Mouse (Mus musculus) induced T-regulatory cell, adult 2 months (primary cell): ENCODE data around the gene Rnf141.

ENCODE experiments used
- DNase-seq: peaks from one replicate; pipeline ENCODE4 v3.0.0-alpha.2; 2012; ENCODE audit warnings: low read depth

The Rnf141 gene

GRCm38 (mm10) chr7:110833024-110833423 lies 11.2 kb downstream of the Rnf141 start:
- no peak for DNase-seq

GRCm38 (mm10) chr7:110823995-110824953 lies 20.0 kb downstream of the Rnf141 start:
- DNase-seq, result no peak

- no peak for DNase-seq
Observed at GRCm38 (mm10) chr7:110823593-110823992, 20.7 kb downstream of the Rnf141 start.

DNA sequence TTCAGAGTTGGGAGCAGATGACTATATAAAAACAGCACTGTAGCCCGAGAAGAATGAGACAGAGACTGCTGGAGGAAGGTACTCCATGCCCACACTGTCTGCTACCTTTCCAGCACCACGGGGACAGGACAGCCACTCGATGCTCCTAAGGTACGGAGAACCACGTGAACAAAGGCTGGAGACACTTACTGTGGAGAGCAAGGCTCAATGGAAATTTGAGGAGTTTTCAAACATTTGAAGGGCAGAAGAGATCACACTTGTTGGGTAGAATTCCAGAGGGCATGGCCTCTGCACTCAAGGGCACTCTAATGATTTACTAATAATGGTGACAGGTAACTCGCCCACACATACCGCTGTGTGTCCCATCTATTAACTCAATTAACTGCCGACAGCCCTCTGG lies 21.2 kb downstream of the Rnf141 start:
- DNase-seq, result no peak

DNA sequence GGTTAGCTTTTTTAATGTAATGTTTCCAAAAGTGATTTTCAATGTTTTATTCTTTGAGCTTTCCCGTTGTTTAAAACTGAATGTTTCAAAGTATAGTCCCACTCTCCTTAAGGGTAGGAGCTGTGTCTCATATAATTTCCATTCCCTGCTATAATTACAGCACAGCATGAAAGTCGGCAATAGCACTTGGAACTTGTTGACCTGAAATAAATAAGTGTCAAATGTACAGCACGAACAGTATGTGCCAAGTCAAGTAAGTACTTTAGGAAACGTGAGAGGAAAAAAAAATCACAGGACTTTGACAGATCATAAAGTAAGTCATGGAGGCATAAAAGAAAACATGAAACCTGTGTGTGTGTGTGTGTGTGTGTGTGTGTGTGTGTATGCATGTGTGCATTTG lies 22.2 kb downstream of the Rnf141 start:
- DNase-seq, result no peak

- no peak for DNase-seq
Observed at GRCm38 (mm10) chr7:110821653-110822052, 22.6 kb downstream of the Rnf141 start.

DNA sequence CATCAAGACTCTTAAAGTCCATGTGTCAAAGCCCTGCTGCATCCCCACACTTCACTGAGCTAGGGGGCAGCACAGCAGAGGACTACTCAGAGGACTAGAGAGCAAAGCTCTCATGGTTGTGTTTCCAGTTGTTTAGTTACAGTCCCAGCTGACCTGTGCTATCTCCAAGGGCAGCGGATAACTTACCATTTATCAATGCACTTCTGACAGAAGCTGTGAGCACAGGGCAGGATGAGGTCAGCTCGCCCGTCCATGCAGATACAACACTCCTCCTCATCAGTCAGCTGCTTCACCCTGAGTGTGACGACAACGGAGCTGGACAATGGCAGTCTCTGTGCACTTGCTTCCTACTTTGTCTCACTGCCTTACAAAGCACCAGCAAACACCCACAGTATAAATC lies 23.2 kb downstream of the Rnf141 start:
- no peak for DNase-seq

GRCm38 (mm10) chr7:110818787-110819350 lies 25.4 kb downstream of the Rnf141 start:
- DNase-seq, result no peak

- DNase-seq, result no peak
Observed at GRCm38 (mm10) chr7:110818206-110818605, 26.1 kb downstream of the Rnf141 start.

- peak; percentile 80 for DNase-seq
Observed at GRCm38 (mm10) chr7:110816037-110816436, 28.2 kb downstream of the Rnf141 start.

GRCm38 (mm10) chr7:110813983-110814382 lies 30.3 kb downstream of the Rnf141 start:
- no peak for DNase-seq

DNA sequence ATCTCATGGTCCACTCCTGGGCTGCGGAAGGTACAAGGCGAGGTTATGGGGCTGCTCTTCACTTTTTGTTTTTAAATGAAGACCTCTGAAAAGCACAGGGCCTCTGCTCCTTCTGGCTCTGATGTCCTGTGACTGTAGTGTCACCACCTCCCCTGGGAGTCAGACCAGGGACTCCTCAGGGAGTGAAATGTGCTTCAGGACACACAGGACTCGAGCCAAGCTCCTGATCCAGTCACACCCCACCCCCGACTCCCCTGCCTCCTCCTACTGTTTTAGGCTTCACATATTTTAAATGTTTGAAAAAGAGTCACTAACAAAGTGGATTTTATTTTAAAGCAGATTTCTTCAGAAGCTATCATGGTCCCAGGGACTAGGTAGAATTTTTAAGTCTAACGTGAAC lies 32.7 kb downstream of the Rnf141 start:
- DNase-seq, result no peak

DNA sequence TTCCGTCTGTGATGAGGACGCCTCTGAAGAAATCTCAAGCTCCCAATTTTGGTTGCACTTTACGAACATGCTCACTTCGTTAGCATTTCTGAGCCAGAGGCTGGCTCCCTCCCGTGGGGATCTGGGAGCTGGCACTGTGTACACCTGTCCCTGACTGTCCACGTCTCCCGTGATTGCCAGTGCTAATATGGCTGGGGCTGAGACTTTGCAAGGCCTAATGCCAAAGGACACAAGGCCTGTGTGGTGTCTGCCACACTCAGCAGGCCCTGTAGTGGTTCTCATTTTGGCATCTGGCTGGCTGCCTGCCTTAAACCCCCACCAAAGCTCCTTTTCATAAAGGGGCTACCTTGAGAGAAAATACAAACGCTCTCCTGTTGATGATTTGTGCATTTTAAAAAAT lies 33.3 kb downstream of the Rnf141 start:
- no peak for DNase-seq

- DNase-seq, result no peak
Observed at GRCm38 (mm10) chr7:110809585-110810557, 34.4 kb downstream of the Rnf141 start.

DNA sequence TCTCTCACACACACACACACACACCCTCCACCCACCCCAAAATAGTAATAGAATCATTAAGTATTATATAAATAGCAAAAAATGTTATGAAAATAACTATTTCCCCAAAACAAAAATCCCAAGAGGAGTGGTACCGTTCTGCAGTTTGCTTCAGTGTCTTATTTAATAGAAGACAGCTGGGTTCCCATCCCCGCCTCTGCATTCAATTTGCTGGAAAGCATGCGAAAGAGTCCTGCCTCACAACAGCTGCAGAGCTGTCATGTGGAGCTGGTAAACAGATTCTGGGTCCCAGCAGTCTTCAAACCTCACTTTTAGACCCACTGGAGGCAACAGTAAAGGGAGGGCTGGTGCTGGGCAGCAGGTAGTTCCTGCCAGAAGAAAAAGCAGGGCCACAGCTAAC lies 35.3 kb downstream of the Rnf141 start:
- no peak for DNase-seq

- DNase-seq, result no peak
Observed at GRCm38 (mm10) chr7:110807460-110808030, 36.7 kb downstream of the Rnf141 start.

DNA sequence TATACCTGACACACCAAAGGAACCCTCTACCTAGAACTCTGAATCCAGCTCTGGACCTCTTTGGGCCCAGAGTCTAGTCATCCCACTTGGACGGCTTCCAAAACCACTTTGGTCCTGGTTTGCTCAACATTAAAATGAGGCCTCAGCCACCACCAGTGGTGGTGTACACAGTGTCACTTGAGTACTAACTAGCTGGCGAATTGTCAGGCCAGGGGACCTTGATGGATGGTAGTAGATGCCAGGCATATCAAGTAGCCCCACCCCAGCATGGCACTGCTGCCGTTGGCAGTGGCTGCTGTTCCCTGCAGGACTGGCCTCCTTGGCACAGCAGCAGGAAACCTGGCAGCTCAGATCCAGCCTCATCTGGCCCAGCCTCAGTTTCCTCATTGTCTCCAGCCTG lies 40.0 kb downstream of the Rnf141 start:
- DNase-seq, result no peak

GRCm38 (mm10) chr7:110803131-110803530 lies 41.1 kb downstream of the Rnf141 start:
- no peak for DNase-seq

GRCm38 (mm10) chr7:110801028-110801427 lies 43.2 kb downstream of the Rnf141 start:
- peak; percentile 85 for DNase-seq

- peak; percentile 18 for DNase-seq
Observed at GRCm38 (mm10) chr7:110797722-110798409, 46.4 kb downstream of the Rnf141 start.

DNA sequence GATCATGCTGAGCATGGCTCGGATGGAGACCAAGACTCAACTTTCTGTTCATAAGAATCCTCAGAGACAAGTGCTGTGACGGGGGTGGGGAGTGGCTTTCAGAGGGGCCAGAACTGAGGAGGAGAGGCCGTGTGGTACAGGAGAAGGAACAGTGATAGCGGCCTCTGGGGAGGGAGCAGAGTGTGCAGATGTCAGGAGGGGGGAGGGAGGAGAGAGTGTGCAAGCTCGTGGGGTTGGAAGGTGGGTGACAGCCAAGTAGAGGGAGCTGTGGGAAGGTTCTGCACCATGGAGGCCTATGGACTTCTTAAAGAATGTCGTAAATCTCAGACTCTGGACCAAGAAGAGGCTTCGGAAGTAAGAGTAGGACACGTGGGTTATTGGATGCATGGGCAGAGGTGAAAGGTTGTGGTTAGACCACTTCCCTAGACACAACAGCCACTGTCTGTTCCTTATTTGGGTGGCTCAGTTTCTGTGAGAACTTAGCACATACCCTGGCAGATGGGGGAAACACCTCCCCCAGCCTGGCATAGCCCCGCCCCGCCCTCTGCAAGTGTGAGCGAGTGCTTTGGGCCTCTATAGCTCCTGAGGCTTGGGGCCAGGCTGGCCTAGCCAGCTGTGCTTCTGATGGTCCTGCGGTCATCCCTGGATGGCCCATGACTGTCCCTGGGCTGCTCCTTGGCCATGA lies 47.7 kb downstream of the Rnf141 start:
- DNase-seq, result peak; percentile 86
